Mouse (Mus musculus): ENCODE measurements around the gene Hrh3.

Gene Hrh3

GRCm38 (mm10) chr2:180063338-180064131 lies 40.8 kb downstream of the Hrh3 start:
- no peak for DNase-seq (ENCODE audit: low read depth, low spot score)

GRCm38 (mm10) chr2:180053001-180053400 lies 51.3 kb downstream of the Hrh3 start:
- no peak for DNase-seq (ENCODE audit: low read depth, low spot score)

GRCm38 (mm10) chr2:180051986-180052733 lies 52.1 kb downstream of the Hrh3 start:
- no peak for DNase-seq (ENCODE audit: low read depth, low spot score)

GRCm38 (mm10) chr2:180050986-180051385 lies 53.3 kb downstream of the Hrh3 start:
- no peak for DNase-seq (ENCODE audit: low read depth, low spot score)

Data from brain, embryonic 18.5 days (tissue).